Mouse (Mus musculus) limb, embryonic 11.5 days (tissue): ENCODE measurements at regions not wholly inside any gene's neighbourhood (a gene's known extent, or its start where the extent isn't known, plus 50 kb on each side); places are given as distances from the start of the nearest gene placed in this dataset.

ENCODE experiments used
- ATAC-seq: fragments of 200-750 bp; cut with Nextera tagmentation; 2 replicates; pipeline ENCODE4 v1.8.0; 2017; ENCODE audit warnings: low read depth; ENCODE audit not compliant: insufficient number of reproducible peaks, low FRiP score, low TSS enrichment
- DNase-seq: peaks from one replicate; pipeline ENCODE4 v3.0.0-alpha.2; 2015; ENCODE audit warnings: low spot score
- H3K27ac ChIP-seq: fragments of 300-500 bp; sonication (generic); replicated peaks from 2 replicates; pipeline ENCODE4 v1.5.1; 2014; ENCODE audit warnings: low read depth, mild to moderate bottlenecking, low read length
- H3K27me3 ChIP-seq: fragments of 300-500 bp; sonication (generic); 2 replicates; pipeline ENCODE4 v1.6.1; 2014; ENCODE audit warnings: mild to moderate bottlenecking, low read length, mixed read lengths; ENCODE audit not compliant: control insufficient read depth, insufficient read depth
- H3K36me3 ChIP-seq: fragments of 300-500 bp; sonication (generic); 2 replicates; pipeline ENCODE4 v1.6.1; 2014; ENCODE audit warnings: mild to moderate bottlenecking, low read length, moderate library complexity, mixed read lengths; ENCODE audit not compliant: control insufficient read depth, insufficient read depth
- H3K4me1 ChIP-seq: fragments of 300-500 bp; sonication (generic); 2 replicates; pipeline ENCODE4 v1.6.1; 2014; ENCODE audit warnings: low read length, mixed read lengths; ENCODE audit not compliant: control insufficient read depth, insufficient read depth
- H3K4me2 ChIP-seq: fragments of 300-500 bp; sonication (generic); 2 replicates; pipeline ENCODE4 v1.6.1; 2014; ENCODE audit warnings: low read depth, mild to moderate bottlenecking, moderate library complexity; ENCODE audit not compliant: severe bottlenecking
- H3K4me3 ChIP-seq: fragments of 300-500 bp; sonication (generic); 2 replicates; pipeline ENCODE4 v1.5.1; 2014; ENCODE audit warnings: low read depth, low read length
- H3K9ac ChIP-seq: fragments of 300-500 bp; sonication (generic); 2 replicates; pipeline ENCODE4 v1.6.1; 2014; ENCODE audit warnings: mild to moderate bottlenecking, low read length
- H3K9me3 ChIP-seq: fragments of 300-500 bp; sonication (generic); 2 replicates; pipeline ENCODE4 v1.6.1; 2016; ENCODE audit warnings: low read length; ENCODE audit not compliant: control insufficient read depth
- WGBS: fragments of 180-500 bp; shearing (Covaris S2); extraction: QIAGEN DNeasy Blood & Tissue Kit; methylation state at CpG from one replicate; pipeline ENCODE4 v1.1.7; 2014; 5-methylcytosine and 5-hydroxymethylcytosine counted together

DNA sequence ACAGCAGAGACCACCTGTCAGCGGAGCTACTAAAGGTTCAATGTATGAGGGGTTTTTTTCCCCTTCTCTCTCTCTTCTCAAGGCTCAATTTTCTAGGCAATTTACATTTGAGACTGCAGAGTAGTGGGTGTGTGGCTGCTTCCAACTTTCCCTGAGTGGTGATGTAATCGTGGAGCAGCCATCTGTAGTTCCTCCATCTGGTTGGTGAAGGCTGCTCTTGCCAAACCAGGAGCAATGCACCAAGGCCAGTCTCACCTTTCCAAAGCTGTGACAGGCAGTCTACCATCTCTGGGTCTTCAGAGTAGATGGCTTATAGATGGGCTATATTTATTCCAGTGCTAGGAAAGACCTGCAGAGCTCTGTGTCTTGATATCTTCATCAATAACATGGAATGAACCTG, 280.4 kb downstream of the Pik3r1 start:
- H3K4me2 ChIP-seq: no peak overlapping the region
- H3K4me3 ChIP-seq: no peak overlapping the region
- H3K27me3 ChIP-seq: no peaks in the 10 kb centered on the region
- 91% methylated on average over 2 of the region's 2 CpGs for WGBS
- no peaks in the 10 kb centered on the region for H3K4me1 ChIP-seq
- H3K36me3 ChIP-seq: no peaks in the 10 kb centered on the region
- H3K9ac ChIP-seq: no peak overlapping the region
- ATAC-seq (no peak), DNase-seq (no peak)
- H3K27ac ChIP-seq: no peak overlapping the region
- no peaks in the 10 kb centered on the region for H3K9me3 ChIP-seq

DNA sequence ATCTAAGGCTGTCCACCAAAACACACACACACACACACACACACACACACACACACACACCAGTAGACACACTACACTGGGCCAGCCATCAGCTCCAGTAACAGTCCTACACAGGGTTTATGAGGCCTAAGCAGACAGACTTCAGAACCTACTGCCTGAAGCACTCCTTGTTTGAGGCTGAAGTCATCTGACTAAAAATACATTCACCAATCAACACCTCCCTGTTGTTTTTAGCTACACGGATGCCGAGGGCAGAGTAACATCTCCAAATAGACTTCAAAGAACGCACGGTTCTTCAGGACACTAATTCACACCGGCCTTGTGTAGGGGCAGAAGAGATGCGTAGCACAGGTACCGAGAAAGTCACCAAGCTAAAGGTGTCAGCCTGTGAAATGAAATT, 282.2 kb downstream of the Pik3r1 start:
- H3K9me3 ChIP-seq: no peaks in the 10 kb centered on the region
- 73% methylated on average over 7 of the region's 7 CpGs for WGBS
- no peaks in the 10 kb centered on the region for H3K27me3 ChIP-seq
- H3K36me3 ChIP-seq: no peaks in the 10 kb centered on the region
- H3K27ac ChIP-seq: no peak overlapping the region
- H3K4me3 ChIP-seq: no peak overlapping the region
- H3K4me2 ChIP-seq: no peak overlapping the region
- DNase-seq: no peak
- H3K9ac ChIP-seq: no peak overlapping the region
- no peaks in the 10 kb centered on the region for H3K4me1 ChIP-seq
- no peak for ATAC-seq

DNA sequence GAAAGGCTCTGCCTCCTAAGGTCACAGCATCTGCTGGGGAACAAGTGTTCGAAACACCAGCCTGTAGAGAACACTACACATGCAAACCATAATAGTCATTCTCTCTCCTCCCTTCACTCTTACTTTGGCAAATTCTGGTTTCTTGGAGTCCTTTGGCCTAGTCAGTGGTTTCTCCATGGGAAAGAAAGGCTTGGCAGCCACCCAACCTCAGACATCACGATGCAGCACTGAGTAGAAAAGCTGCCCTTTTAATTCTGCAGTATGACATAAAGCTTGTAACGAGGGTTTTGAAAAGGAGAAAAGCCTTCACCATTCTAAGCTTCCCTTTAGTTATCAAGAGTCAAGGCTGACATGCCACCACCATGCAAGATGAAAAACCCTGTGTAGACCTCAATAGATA, 284.2 kb downstream of the Pik3r1 start:
- Histone ChIP-seq H3K4me3 (no peak overlapping the region), H3K4me2 (no peak overlapping the region), H3K9ac (no peak overlapping the region), H3K4me1 (no peaks in the 10 kb centered on the region), H3K36me3 (no peaks in the 10 kb centered on the region), H3K27ac (no peak overlapping the region), H3K27me3 (no peaks in the 10 kb centered on the region), H3K9me3 (no peaks in the 10 kb centered on the region)
- no peak for DNase-seq
- ATAC-seq: no peak
- 86% methylated on average over 3 of the region's 3 CpGs for WGBS

DNA sequence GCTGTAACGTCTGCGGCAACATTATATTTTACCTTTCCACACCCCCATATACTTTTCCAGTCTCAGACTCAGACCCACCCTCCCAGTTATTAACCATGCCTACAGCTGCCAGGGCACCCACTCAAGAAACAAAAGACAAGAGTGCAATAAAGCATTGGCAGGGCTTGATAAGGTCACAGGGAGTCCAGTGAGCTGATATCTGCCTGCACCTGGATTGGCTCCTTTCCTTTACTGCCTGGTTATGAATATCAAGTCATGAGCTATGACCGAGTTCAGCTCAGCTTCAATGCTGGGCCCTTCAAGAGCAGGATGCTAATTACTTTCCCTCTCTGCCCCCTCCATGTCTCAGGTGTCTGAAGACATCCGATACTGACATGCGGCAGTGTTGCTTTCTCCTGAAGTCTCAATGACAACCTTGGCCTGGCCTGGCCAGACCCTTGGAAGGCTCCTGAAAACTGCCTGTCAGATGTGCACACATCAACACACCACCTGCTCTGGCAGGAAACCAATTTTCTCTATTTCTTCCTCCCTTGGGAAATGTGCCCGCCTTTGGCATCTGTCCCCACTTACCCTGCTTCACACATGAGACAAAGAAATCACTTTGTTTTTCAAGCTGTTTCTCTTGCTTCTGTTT, 286.3 kb downstream of the Pik3r1 start:
- no peaks in the 10 kb centered on the region for H3K27me3 ChIP-seq
- no peak overlapping the region for H3K4me3 ChIP-seq
- DNase-seq (no peak), ATAC-seq (no peak)
- no peak overlapping the region for H3K27ac ChIP-seq
- H3K4me1 ChIP-seq: no peaks in the 10 kb centered on the region
- WGBS: 81% methylated on average over 6 of the region's 6 CpGs
- H3K4me2 ChIP-seq: no peak overlapping the region
- no peaks in the 10 kb centered on the region for H3K9me3 ChIP-seq
- no peak overlapping the region for H3K9ac ChIP-seq
- no peaks in the 10 kb centered on the region for H3K36me3 ChIP-seq

DNA sequence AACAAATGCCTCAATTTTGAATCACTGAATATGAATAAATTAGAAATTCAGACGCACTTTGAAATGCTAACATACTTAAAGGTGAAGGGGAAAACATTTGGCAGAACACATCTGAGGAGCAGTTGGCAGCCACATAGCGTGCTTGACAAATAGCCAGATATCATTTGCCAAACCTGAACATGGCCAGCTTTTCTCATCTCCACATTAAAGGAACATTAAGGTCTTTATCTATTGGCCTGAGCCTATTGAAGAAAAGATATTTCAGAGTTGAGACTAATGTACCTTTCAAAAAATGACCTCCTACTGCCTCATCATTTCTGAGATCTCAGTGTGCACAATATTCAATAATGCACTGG, 288.7 kb downstream of the Pik3r1 start:
- WGBS: 93% methylated on average over 2 of the region's 2 CpGs
- H3K4me3 ChIP-seq: no peak overlapping the region
- H3K27me3 ChIP-seq: no peaks in the 10 kb centered on the region
- H3K4me1 ChIP-seq: no peaks in the 10 kb centered on the region
- no peaks in the 10 kb centered on the region for H3K36me3 ChIP-seq
- H3K9ac ChIP-seq: no peak overlapping the region
- ATAC-seq: no peak
- no peak overlapping the region for H3K4me2 ChIP-seq
- DNase-seq: no peak
- H3K9me3 ChIP-seq: no peaks in the 10 kb centered on the region
- no peak overlapping the region for H3K27ac ChIP-seq

DNA sequence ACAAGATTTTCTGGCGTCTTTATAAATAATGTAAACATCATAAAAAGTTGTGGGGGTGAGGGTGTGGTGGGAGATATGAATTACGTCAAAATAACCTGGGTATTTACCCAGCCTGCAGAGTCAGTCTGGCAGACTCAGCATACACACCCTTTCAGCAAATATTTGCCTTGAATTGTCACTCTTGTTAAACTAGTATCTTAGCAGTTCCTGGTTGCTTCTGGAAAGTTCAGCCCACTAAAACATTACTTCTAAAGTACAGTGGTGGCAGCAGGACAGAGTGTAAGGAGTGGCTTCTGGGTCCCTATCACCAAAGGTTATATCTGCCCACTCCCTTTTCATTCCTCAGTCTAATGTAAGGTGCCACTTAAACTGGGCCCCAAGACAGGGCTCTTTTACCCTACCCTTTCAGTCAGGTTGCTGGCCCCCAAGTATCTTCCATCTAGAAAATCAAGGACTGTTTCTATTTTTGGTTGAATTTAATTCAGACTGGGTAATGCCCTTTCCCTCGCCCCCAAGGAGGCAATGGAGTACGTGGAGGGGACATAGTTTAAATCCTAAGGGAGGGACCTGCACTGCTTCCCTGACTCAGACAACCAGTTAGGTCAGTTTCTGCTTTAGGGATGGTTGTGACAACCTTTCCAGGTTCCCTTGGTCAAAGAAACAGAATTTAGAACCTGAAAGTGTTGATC, 289.3 kb downstream of the Pik3r1 start:
- no peaks in the 10 kb centered on the region for H3K27me3 ChIP-seq
- no peaks in the 10 kb centered on the region for H3K4me1 ChIP-seq
- WGBS: 79% methylated on average over 4 of the region's 4 CpGs
- no peak for ATAC-seq
- no peak overlapping the region for H3K9ac ChIP-seq
- no peak overlapping the region for H3K27ac ChIP-seq
- DNase-seq: no peak
- no peak overlapping the region for H3K4me3 ChIP-seq
- no peaks in the 10 kb centered on the region for H3K36me3 ChIP-seq
- H3K4me2 ChIP-seq: no peak overlapping the region
- H3K9me3 ChIP-seq: no peaks in the 10 kb centered on the region

DNA sequence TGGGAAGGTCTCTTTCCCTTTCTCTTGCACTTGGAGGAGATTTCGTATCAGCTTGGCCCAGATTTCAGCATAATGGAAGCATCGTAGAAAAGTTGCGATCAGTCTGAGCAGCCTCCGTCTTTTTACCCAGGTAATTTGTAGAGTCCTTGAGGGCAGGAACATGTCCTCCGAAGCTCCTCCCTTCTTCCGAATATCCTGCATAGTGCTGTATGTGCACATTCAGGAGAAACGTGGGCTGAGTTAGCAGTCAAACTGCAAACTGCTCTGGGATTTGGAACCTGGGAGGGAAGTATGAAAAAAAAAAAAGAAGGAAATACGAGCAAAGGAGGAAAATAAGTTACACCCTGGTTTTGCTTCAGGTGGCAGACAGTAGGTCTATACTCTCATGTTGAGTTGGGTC, 294.7 kb downstream of the Pik3r1 start:
- no peaks in the 10 kb centered on the region for H3K36me3 ChIP-seq
- no peak overlapping the region for H3K27ac ChIP-seq
- 89% methylated on average over 8 of the region's 8 CpGs for WGBS
- H3K4me3 ChIP-seq: no peak overlapping the region
- DNase-seq: no peak
- no peaks in the 10 kb centered on the region for H3K9me3 ChIP-seq
- no peaks in the 10 kb centered on the region for H3K4me1 ChIP-seq
- no peaks in the 10 kb centered on the region for H3K27me3 ChIP-seq
- H3K4me2 ChIP-seq: no peak overlapping the region
- H3K9ac ChIP-seq: no peak overlapping the region
- no peak for ATAC-seq

DNA sequence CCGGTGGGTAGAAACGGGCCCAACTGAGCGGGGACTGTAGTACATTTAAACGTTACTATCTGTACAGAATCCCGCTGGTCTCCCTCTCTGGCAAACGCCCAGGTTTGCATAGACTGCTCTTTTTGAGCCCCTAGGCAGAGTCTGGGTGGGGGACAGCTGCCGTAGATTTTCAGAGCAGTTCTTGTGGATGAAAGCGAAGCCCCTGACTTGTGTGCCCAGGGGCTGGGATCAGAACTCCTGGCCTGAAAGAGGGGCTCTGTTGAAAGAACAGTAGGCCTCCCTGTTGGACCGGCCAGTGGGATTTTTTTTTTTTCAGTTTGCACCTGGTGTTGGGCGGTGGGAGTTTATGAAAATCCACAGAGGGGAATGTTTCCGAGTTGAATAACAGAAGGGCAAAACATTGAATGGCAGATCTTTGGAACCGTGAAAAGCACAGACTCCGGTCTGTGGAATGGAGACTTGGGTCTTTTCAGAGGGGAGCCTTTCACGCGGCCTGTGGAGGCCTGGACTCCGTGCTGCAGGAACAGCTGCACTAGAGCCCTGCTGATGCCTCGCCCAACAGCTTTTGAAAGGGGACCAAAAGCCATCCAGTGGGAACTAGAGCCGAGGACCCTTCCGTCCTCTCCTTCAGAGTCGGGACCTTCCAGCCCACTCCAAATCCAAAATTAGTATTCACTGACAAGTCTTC, 297.3 kb downstream of the Pik3r1 start:
- WGBS: 81% methylated on average over 20 of the region's 20 CpGs
- ATAC-seq: no peak

More for the DNA sequence above, 297.3 kb downstream of the Pik3r1 start:
- DNase-seq: no peak
- no peaks in the 10 kb centered on the region for H3K9me3 ChIP-seq
- no peaks in the 10 kb centered on the region for H3K4me1 ChIP-seq
- no peaks in the 10 kb centered on the region for H3K36me3 ChIP-seq
- no peak overlapping the region for H3K4me2 ChIP-seq
- H3K27me3 ChIP-seq: no peaks in the 10 kb centered on the region
- no peak overlapping the region for H3K27ac ChIP-seq
- H3K4me3 ChIP-seq: no peak overlapping the region
- no peak overlapping the region for H3K9ac ChIP-seq
